Mouse (Mus musculus) midbrain, embryonic 12.5 days (tissue): ENCODE data around the gene Ndufv1. TPM values are rescaled to one million over a fixed set of nuclear protein-coding genes. Genes with fewer than 3 reads are reported as not detected.
"Not testable (repeated sequence)": the region's sequence is repeated elsewhere in the genome, so short reads cannot be mapped to it uniquely, and the experiment has no call there.

Source experiments
- ATAC-seq: fragments of 200-750 bp; cut with Nextera tagmentation; 2 replicates; pipeline ENCODE4 v1.8.0; 2017; ENCODE audit warnings: low read depth, moderate TSS enrichment, moderate library complexity; ENCODE audit not compliant: low FRiP score
- H3K27ac ChIP-seq: fragments of 300-500 bp; sonication (generic); replicated peaks from 2 replicates; pipeline ENCODE4 v1.5.1; 2016; ENCODE audit warnings: mild to moderate bottlenecking
- H3K27me3 ChIP-seq: fragments of 300-500 bp; sonication (generic); 2 replicates; pipeline ENCODE4 v1.6.1; 2016; ENCODE audit warnings: mild to moderate bottlenecking
- H3K36me3 ChIP-seq: fragments of 300-500 bp; sonication (generic); 2 replicates; pipeline ENCODE4 v1.6.1; 2016
- H3K4me1 ChIP-seq: fragments of 300-500 bp; sonication (generic); 2 replicates; pipeline ENCODE4 v1.6.1; 2016
- H3K4me2 ChIP-seq: fragments of 300-500 bp; sonication (generic); replicated peaks from 2 replicates; pipeline ENCODE4 v1.6.1; 2016; ENCODE audit warnings: mild to moderate bottlenecking, moderate library complexity
- H3K4me3 ChIP-seq: fragments of 300-500 bp; sonication (generic); 2 replicates; pipeline ENCODE4 v1.5.1; 2016; ENCODE audit warnings: mild to moderate bottlenecking
- H3K9ac ChIP-seq: fragments of 300-500 bp; sonication (generic); replicated peaks from 2 replicates; pipeline ENCODE4 v1.6.1; 2016; ENCODE audit warnings: mild to moderate bottlenecking, moderate library complexity
- H3K9me3 ChIP-seq: fragments of 300-500 bp; sonication (generic); 2 replicates; pipeline ENCODE4 v1.6.1; 2016; ENCODE audit warnings: mild to moderate bottlenecking
- WGBS: fragments of 180-500 bp; shearing (Covaris S2); methylation state at CpG from one replicate; pipeline ENCODE4 v1.1.7; 2016; 5-methylcytosine and 5-hydroxymethylcytosine counted together
- polyA plus RNA-seq: library from polyadenylated mRNA; unstranded; fragments of >200 nt; fragmentation: Nextera tagmentation; extraction: Ambion mirVana; gene quantifications from 2 replicates; pipeline ENCODE4 v1.2.1, GENCODE M21; 2016

Ndufv1 gene
- polyA plus RNA-seq, 1 experiment from 2014 or later = 188 TPM

DNA sequence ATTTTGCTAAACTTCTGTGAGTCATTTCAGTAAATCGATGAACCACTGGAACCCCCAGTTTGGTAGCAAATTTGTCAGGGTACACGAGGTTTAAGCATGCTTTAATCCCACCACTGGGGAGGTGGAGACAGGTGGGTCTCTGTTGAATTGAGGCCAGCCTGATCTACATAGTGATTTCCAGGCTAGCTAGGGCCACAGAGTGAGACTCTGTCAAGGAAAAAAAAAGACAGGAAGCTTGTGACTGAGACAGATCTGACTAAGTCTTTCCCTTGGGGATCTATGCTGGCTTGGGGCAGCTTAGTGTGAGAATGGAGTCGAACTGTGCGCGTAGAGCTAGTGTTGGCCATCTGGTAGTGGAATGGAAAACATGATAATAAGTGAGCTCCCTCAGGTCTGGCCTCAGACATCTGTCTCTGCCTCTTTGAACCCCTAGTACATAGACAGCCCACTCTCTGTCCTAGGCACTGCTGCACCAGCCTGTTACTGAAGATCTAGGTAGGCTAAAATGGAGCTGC, 40.0 kb upstream of the Ndufv1 start:
- ATAC-seq = no peak
- Histone ChIP-seq H3K27ac (no peak overlapping the region), H3K4me2 (no peak overlapping the region), H3K4me3 (no peak overlapping the region), H3K4me1 (no peaks in the 10 kb centered on the region), H3K9ac (no peak overlapping the region), H3K27me3 (no peaks in the 10 kb centered on the region), H3K9me3 (no peaks in the 10 kb centered on the region), H3K36me3 (no peaks in the 10 kb centered on the region)
- WGBS = 84% methylated on average over 5 of the region's 5 CpGs

DNA sequence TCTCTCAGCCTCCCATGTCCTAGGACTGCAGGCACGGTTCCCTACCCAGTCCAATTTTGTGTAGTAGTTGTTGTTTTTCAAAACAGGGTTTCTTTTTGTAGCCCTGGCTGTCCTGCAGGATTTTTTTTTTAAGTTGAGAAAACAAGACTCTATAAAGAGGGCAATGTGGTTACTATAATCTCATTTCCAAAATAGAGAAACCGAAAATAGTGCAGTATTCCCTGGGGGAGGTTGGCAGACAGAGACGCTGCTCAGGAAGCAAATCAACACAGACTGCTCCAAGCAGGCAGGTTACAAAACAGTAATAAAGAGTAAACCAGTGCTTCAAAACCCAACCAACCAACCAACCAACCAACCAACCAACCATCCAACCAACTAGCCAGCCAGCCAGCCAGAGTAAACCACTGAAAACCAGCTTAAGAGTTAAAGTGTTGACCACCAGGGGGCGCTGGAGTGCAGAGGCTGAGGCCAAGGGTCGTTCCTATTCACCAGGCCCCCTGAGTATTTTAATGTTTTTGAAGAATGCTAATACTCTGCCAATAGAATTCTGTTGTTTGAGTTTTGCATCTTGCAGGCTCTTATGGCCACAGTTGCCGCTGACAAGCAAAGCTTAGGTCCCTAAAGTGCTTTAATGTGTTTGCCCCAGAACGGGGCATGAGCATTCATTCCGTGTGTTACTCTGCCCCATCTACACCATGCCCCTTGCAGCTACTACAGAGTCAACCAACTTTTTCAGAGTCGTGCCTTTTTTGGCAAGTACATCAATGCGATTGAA, 39.3 kb upstream of the Ndufv1 start:
- Histone ChIP-seq H3K36me3 (no peaks in the 10 kb centered on the region), H3K27me3 (no peaks in the 10 kb centered on the region), H3K4me1 (no peaks in the 10 kb centered on the region), H3K9ac (no peak overlapping the region), H3K27ac (no peak overlapping the region), H3K9me3 (no peaks in the 10 kb centered on the region), H3K4me3 (no peak overlapping the region), H3K4me2 (no peak overlapping the region)
- WGBS = 52% methylated on average over 10 of the region's 10 CpGs
- ATAC-seq = no peak

DNA sequence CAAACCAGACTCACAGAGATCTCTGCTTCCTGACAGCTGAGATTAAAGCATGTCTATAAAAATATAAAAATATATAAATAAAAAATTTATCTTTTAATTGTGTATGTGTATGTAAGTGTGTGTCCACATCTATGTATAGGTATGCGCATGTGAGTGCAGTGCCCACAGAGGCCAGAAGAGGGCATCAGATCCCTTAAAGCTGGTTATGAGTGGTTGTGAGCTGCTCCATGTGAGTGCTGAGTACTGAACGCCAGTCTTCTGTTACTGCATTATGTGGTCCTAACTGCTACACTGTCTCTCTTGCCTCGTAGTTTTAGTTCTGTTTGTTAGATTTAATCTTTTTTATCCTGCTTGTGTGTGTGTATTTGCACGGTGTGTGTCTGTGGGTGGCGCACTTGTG, 38.4 kb upstream of the Ndufv1 start:
- Histone ChIP-seq H3K9ac (no peak overlapping the region), H3K4me1 (no peaks in the 10 kb centered on the region), H3K27ac (no peak overlapping the region), H3K4me2 (no peak overlapping the region), H3K4me3 (no peak overlapping the region), H3K36me3 (no peaks in the 10 kb centered on the region), H3K9me3 (no peaks in the 10 kb centered on the region), H3K27me3 (no peaks in the 10 kb centered on the region)
- ATAC-seq = no peak
- 92% methylated on average over 5 of the region's 5 CpGs for WGBS

DNA sequence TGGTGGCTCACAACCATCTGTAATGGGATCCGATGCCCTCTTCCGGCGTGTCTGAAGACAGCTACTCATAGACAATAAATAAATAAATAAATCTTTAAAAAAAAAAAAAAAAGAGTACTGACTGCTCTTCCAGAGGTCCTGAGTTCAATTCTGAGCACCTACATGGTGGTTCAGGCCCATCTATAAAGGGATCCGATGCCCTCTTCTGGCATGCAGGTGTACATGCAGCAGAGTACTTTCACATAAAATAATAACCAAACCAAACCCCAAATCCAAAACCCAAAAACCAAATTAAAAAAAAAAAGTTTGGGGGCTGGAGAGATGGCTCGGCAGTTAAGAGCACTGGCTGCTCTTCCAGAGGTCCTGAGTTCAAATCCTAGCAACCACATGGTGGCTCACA, 36.5 kb upstream of the Ndufv1 start:
- not testable (repeated sequence) for H3K27ac ChIP-seq, H3K36me3 ChIP-seq, H3K4me1 ChIP-seq, ATAC-seq, H3K4me3 ChIP-seq, H3K27me3 ChIP-seq, H3K4me2 ChIP-seq, H3K9ac ChIP-seq, H3K9me3 ChIP-seq
- 78% methylated on average over 5 of the region's 5 CpGs for WGBS

DNA sequence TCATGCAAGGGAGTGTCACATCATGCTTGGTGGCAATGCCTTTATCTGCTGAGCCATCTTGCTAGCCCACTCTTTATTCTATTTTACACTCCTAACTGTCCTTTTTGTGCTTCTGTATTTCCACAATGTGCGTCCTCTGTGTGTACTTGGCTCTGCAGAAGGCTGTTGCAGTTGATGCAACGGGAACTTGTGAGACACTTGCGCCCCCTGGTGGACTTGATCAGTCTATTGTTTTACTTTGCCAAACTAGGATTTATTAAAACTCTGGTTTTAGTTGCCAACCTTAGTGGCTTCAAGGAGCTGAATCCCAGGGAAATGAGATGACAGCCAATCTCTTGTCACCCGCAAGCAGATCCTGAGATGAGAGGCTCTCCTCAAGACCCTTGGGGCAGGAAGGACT, 35.3 kb upstream of the Ndufv1 start:
- Histone ChIP-seq H3K9ac (no peak overlapping the region), H3K4me3 (no peak overlapping the region), H3K4me2 (no peak overlapping the region), H3K36me3 (no peaks in the 10 kb centered on the region), H3K4me1 (no peaks in the 10 kb centered on the region), H3K9me3 (no peaks in the 10 kb centered on the region), H3K27ac (no peak overlapping the region), H3K27me3 (no peaks in the 10 kb centered on the region)
- 15% methylated on average over 4 of the region's 4 CpGs for WGBS
- ATAC-seq = no peak

DNA sequence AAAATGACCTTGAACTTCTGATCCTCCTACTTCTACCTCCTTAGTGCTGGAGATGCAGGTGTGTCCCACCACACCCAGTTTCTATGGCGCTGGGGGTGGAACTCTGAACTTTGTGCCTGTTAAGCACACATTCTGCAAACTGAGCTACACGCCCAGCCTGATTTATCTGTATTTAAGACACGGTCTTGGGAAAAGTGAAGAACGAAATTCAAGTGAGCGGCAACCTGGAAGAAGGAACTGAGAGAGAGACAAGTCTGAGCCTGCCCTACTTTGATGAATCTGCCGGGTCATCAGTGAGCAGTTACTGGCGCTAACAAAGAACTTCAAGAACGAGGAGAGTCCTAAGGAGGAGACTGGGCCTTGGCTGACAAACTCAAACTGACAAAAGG, 34.3 kb upstream of the Ndufv1 start:
- H3K27ac ChIP-seq = no peak overlapping the region
- ATAC-seq = no peak
- no peaks in the 10 kb centered on the region for H3K9me3 ChIP-seq
- WGBS = 82% methylated on average over 8 of the region's 8 CpGs
- no peak overlapping the region for H3K4me2 ChIP-seq
- H3K4me1 ChIP-seq = no peaks in the 10 kb centered on the region
- H3K27me3 ChIP-seq = peaks cover 6% of the 10 kb centered on the region; the same call in 1 of the 2 replicates
- H3K36me3 ChIP-seq = no peaks in the 10 kb centered on the region
- no peak overlapping the region for H3K4me3 ChIP-seq
- no peak overlapping the region for H3K9ac ChIP-seq

DNA sequence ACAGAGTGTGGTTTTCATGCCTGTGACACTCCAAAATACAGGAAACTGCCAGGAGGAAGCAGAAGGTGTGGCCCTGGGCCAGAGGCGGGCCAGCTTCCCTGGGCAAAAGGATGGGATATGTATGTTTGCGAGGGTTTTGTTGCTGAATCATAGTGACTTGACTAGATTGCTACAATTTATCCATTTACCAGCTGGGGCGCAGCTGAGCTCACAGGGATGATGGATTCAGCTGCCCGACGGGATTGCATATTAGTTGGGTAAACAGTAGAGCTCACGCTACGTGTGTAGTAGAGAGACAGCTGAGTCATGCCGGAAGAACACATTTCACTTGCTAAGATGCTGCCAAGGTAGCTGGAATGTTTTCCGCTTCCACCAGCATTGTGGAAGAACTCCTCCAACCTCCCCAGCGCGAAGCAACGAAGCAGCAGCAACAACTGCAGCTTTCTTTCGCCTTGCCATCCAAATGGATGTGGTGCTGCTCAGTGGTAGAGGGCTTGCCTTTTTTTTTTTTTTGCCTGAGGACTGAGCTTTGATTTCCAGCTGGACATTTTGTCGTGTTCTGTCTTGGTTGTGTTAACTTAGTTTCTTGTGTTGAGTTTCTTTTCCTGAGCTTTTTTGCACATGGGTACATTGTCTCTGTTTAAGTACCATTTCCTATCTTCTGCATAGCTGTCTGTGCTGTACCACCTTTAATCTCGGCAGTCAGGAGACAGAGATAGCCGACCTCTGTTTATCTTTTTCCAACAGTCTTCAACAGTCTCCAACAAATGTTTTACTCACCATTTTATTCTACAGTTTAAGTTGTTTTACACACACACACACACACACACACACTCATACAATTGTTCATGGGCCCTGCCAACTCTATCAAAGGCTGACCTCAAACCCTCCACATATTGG, 33.6 kb upstream of the Ndufv1 start, which contains the start of gene Gstp2:
Gstp2 (minus strand) TSS at position 58 of the 900 bp plus-strand sequence.
- Histone ChIP-seq H3K27ac (no peak within 1 kb of the TSS), H3K9ac (no peak within 1 kb of the TSS), H3K4me3 (no peak within 1 kb of the TSS), H3K9me3 (no peaks in the 10 kb centered on the region), H3K4me1 (no peaks in the 10 kb centered on the region), H3K27me3 (peaks cover 8% of the 10 kb centered on the region; the same call in 1 of the 2 replicates), H3K4me2 (no peak within 1 kb of the TSS; the same call in 1 of the 2 replicates), H3K36me3 (no peaks in the 10 kb centered on the region)
- no peak for ATAC-seq
- 62% methylated on average over 16 of the region's 16 CpGs for WGBS

DNA sequence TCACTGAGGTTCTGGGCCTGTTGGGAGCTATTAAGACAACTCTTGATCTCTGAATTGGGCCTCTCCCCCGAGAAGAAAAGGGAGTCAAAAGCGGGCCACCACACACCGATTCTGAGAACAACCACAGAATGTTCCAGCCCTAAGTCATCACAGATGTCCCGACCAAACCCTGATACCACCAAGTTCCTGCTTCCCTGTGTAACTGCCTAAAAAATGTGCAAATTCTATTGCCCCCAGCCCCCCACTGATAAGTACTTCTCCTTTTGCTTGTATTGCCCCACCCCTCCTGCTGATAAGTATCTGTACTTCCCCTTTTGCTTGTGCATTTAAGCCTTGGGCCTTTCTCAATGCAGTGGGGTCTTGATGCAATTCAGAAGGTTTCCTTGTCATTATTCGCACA, 31.5 kb upstream of the Ndufv1 start:
- not testable (repeated sequence) for ATAC-seq, H3K27ac ChIP-seq

DNA sequence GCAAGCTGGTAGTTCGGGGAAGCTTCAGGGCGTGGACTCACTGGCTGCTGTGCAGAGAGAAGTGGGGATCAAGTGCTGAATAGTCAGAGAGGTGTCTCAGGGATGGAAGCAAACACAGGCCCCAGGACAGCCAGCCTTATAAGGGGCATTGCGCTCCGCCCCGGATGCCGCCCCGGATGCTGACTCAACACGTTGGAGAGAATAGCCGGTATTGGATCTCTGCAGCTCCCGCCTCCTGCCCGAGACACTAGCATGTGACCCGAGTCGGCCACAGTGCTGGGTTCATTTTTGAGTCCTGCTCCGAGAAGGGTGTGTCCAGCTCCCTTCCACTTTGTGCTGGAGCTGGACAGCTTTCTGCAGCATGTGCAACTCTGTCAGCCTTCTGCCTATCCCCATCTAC, 29.5 kb upstream of the Ndufv1 start:
- peaks cover 9% of the 10 kb centered on the region for H3K4me1 ChIP-seq
- no peak overlapping the region for H3K27ac ChIP-seq
- no peak overlapping the region for H3K4me2 ChIP-seq
- H3K27me3 ChIP-seq = peaks cover 8% of the 10 kb centered on the region; the same call in 1 of the 2 replicates
- H3K9me3 ChIP-seq = no peaks in the 10 kb centered on the region
- WGBS = 82% methylated on average over 14 of the region's 14 CpGs
- H3K36me3 ChIP-seq = no peaks in the 10 kb centered on the region
- no peak for ATAC-seq
- H3K4me3 ChIP-seq = no peak overlapping the region
- H3K9ac ChIP-seq = no peak overlapping the region

More for the DNA sequence above, 31.5 kb upstream of the Ndufv1 start:
- not testable (repeated sequence) for H3K4me1 ChIP-seq, H3K27me3 ChIP-seq, H3K9me3 ChIP-seq, H3K4me3 ChIP-seq, H3K4me2 ChIP-seq, H3K9ac ChIP-seq, H3K36me3 ChIP-seq
- WGBS = 90% methylated on average over 5 of the region's 5 CpGs

DNA sequence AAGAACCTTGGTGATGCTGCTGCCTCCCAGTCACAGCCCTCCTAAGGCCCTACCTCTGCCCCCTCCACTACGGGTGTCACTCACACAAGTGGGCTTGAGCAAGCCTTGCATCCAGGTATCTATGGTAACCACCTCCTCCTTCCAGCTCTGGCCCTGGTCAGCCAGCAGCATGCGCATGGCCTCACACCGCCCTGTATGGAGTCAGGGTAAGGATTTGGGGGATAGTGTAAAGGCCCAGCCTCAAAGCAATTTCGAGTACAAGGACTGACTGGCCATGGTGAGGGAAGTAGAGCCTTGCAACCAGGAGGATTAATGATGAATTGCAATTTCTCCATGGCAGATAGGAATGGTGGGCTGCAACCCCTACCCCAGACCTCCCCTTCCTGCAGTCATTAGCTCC, 28.9 kb upstream of the Ndufv1 start:
- not testable (repeated sequence) for H3K4me3 ChIP-seq, H3K9me3 ChIP-seq, ATAC-seq, H3K9ac ChIP-seq, H3K4me2 ChIP-seq, H3K27me3 ChIP-seq, H3K36me3 ChIP-seq, H3K27ac ChIP-seq
- 84% methylated on average over 4 of the region's 4 CpGs for WGBS
- peaks cover 12% of the 10 kb centered on the region for H3K4me1 ChIP-seq

DNA sequence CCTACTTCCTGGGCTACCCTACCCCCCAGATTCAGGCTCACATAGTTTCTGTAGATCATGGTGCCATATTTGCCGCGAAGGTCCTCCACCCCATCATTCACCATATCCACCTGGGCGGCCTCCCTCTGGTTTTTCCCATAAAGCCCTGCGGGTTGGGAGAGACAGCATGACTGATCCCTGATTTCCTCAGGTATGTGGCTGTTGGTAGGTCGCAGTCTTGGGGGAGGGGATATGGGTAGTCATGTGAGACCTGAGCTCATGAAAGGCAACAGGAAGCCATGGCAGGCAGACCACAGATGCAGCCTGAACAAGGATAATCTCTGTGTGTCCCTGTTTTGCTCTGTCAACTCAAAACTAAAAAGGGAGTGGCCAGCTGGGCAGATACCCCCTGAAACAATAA, 28.3 kb upstream of the Ndufv1 start:
- WGBS = 79% methylated on average over 5 of the region's 5 CpGs
- not testable (repeated sequence) for H3K36me3 ChIP-seq, H3K27ac ChIP-seq, H3K9me3 ChIP-seq, ATAC-seq, H3K4me2 ChIP-seq, H3K4me3 ChIP-seq, H3K27me3 ChIP-seq, H3K9ac ChIP-seq
- H3K4me1 ChIP-seq = peaks cover 14% of the 10 kb centered on the region

DNA sequence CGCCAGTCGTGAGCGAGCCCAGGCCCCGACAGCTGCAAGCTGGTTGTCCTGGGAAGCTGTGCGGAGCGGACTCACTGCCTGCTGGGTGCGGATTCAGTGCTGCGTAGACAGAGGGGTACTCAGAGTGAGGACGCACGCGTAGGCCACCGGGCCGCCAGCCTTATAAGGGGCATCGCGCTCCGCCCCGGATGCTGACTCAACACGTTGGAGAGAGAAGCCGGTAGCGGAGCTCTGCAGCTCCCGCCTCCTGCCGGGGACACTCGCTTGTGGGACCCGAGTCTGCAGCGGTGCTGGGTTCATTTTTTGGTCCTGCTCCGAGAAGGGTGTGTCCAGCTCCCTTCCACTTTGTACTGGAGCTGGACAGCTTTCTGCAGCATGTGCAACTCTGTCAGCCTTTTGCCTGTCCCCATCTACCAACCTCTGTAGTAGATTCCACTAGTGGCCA, 25.2 kb upstream of the Ndufv1 start, which contains the start of gene Gstp1:
Gstp1 (minus strand) TSS at position 198 of the 445 bp plus-strand sequence.
- H3K36me3 ChIP-seq = no peaks in the 10 kb centered on the region
- H3K27me3 ChIP-seq = peaks cover 8% of the 10 kb centered on the region; the same call in 1 of the 2 replicates
- under 1% methylated on average over 23 of the region's 26 CpGs for WGBS
- H3K9me3 ChIP-seq = no peaks in the 10 kb centered on the region
- H3K9ac ChIP-seq = peak within 1 kb of the TSS; percentile 68
- peak within 1 kb of the TSS; percentile 58; the same call in 1 of the 2 replicates for H3K27ac ChIP-seq
- peak within 1 kb of the TSS; percentile 76 for H3K4me2 ChIP-seq
- ATAC-seq = peak; percentile 80
- H3K4me1 ChIP-seq = peaks cover 14% of the 10 kb centered on the region
- peak within 1 kb of the TSS; percentile 65 for H3K4me3 ChIP-seq
